Mouse (Mus musculus): ENCODE data around the gene Mogat2. TPM values are rescaled to one million over a fixed set of nuclear protein-coding genes. Genes with fewer than 3 reads are reported as not detected.

The Mogat2 gene
- total RNA-seq, 2 experiments from 2014 or later, result not detected

DNA sequence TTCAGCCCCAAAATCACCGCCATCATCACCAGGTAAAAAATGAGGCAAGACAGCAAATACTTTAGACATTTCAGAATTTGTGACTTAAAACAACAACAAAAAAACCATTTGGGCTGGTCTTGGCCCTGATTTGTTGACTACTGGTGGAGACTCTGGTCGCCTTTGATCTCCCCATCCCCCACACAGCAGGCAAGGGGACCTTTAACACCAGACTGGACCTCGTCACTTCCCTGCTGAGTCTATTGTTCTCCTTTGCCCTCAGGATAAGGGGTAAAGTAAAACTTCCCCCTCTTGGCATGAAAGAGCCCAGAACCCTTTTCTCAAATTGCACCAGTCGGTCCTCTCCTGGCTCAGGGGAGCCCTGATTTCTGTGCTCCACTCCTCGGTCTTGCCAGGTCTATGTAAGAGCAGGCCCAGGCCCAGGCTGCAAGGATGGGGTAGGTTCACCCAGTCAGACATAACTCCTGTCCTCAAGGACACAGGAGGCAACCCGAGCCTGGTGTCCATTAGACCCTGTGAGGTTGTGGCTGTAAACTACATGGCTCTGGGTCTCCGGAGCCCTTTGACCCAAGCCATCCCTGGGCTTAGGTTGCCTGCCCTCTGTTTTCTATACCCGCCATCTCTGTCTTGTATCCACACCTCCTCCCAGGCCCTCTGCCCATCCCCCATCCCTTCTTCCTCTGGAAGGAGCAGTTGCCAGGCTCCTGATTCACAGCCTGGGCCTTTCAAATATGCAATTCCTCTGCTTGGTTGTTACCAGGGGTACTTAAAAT, 1.3 kb downstream of the Mogat2 start:
- intact Hi-C loops (cut with DNase I), result no loop called here
- no peak for DNase-seq (ENCODE audit: low spot score in 2 of 2)

DNA sequence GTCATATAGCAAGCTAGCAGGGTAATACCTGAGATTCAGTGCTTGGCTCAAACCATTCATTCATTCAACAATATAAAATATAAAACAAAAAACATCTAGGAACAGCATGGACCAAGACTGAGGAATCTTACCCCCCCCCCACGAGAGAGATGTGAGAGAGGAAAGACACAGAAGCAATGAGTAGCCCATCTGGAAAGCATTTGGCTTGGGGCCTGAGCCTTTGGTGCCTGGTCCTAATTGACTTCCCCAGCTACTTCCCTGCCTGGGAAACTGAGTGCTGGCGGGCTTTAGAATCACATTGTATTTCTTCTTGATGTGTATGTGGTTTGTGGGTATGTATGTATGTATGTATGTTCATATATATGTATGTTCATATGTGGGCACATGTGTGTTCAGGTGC, 2.8 kb downstream of the Mogat2 start:
- DNase-seq (ENCODE audit: low spot score in 2 of 2), result no peak
- intact Hi-C loops (cut with DNase I), result no loop called here

DNA sequence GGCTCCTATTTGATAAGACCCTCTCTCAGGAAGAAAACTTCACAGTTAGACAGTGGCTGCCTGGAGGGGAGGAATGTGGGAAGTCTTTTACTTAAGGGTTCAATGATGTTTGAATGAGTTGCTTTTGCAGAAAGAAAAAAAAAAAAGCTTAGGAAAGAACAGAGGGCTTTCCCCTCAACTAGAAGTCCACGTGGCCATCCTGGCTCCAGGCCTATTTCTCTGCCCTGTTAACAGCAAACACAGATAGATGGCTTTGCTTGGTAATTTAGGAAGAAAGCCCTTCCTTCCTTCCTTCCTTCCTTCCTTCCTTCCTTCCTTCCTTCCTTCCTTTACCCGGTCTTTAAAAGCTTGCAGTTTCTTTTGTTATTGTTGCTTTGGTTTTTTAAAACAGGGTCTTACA, 3.5 kb downstream of the Mogat2 start:
- no peak for DNase-seq (ENCODE audit: low spot score in 2 of 2)
- intact Hi-C loops (cut with DNase I), result no loop called here

DNA sequence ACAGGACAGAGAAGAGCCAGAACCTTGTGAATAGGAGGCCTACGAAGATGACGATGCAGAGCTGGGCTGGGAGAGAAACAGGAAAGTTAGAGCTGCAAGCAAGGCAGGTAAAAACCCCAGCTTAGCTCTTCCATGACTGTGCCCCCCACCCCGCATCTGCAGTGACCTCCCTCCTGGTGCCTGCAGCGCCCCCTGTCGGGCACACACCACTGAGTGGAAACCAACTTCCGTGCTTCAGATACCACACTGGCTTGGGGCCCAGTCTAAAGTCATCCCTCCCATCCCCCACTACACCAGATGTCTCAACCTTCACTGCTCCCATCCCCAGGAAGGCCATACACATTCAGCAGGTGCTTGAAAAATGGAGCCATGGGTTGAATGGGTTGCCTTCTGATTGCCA, 5.8 kb downstream of the Mogat2 start:
- DNase-seq (ENCODE audit: low spot score in 2 of 2), result no peak
- intact Hi-C loops (cut with DNase I), result no loop called here

DNA sequence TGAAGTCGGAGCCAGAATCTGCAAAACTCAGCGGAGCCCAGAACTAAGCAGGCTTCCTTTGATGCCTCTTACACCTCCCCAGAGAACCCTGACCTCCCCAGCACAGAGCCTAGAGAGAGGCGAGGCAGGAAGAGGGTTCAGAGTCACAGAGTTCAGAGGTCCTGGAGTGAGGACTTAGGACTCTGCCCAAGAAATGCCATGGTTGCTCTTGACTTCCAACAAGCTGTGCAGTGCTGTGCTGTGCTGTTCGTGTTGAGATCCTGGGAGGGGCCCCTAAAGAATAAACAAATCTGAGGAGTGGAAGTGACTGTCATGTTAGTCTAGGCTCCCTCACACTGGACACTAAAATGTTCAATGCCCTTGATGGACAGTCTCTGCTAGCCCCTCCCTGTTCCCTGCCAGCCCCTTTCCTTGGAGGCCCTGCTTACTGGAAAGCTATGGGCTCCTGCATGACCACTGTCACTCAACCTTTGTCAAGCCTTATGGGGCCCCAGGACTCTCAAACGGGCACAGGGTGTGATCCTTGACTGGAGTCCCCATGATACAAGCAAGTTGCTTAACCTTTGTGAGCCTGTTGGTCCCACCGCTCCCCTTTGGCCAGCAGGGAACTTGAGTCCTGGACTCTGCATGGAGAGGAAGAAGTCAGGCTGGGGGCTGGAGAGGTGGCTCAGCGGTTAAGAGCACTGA, 8.2 kb downstream of the Mogat2 start:
- intact Hi-C loops (cut with DNase I), result no loop called here
- DNase-seq (ENCODE audit: low spot score in 2 of 2), result no peak

DNA sequence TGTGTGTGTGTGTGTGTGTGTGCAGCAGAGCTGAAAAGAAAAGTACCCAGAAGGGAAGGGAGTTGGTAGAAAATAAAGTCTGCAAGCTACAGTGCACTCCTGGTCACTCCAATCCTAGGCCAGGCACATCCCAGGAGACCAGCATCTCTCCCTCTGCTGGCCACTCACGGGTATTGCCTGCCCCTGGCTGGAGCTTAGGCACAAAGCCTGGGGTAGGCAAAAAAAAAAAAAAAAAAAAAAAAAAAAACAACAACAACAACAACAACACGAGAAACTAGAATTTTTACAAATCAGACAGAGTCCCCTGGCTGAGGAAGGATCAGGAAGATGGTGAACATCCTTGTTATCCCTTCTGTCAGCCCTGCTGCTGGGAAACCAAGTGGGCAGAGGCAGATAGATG, 9.0 kb downstream of the Mogat2 start:
- no peak for DNase-seq (ENCODE audit: low spot score in 2 of 2)
- intact Hi-C loops (cut with DNase I), result no loop called here

DNA sequence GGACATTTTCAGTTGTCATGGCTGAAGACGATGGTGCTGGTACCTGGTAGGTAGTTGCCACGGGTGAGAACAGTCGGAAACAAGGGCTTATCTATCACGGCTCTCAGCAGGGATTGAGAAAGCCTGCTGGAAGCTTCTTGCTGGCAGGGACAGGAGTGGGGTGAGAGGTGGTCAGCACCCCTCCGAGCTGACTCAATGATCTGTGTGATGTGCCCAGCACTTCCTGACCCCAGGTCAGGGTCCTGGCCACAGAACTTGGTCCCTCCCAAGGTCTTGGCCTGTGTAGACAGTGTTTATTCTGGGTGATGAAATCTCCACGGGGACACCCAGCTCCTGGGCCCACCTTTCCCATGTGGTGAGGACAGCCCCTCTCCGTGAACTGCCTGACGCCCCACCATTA, 9.6 kb downstream of the Mogat2 start:
- intact Hi-C loops (cut with DNase I), result no loop called here
- no peak for DNase-seq (ENCODE audit: low spot score in 2 of 2)

DNA sequence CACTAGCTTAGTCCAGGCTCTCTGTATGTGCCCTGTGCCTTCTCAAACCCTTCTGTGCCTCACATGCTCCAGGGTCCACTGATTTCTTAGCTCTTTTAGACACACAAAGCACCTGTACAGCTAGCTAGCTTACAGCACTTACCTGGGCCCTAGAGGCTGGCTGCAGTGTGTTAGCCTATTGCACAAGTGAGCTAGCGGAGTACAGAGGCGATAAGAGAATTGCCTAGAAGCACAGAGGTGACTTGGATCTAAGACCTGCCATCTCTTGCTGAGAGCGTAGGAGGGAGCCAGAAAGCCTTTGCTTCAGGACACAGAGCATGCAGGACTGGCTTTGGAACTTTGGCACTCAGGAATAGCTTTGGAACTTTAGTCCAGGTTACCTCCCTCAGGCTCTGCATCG, 11.2 kb downstream of the Mogat2 start:
- intact Hi-C loops (cut with DNase I), result no loop called here
- DNase-seq (ENCODE audit: low spot score in 2 of 2), result no peak

DNA sequence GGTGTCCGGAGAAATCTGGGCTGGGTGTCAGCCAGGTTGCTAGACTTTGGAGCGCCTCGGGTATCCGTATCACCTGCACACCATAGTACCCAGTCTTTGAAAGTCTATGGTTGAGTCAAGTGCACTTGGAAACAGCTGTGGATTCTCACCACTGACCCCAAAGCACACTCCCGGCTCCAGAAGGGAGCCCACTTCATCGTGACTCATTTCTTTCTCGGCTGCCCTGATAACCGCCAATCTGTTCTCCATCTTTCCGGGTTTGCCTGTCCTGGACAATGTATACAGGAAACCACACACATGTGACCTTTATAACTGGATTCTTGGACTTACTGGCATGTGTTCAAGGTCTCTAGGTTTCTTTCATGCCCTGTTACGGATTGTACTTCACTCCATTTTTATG, 11.8 kb downstream of the Mogat2 start:
- DNase-seq (ENCODE audit: low spot score in 2 of 2), result no peak
- intact Hi-C loops (cut with DNase I), result no loop called here

DNA sequence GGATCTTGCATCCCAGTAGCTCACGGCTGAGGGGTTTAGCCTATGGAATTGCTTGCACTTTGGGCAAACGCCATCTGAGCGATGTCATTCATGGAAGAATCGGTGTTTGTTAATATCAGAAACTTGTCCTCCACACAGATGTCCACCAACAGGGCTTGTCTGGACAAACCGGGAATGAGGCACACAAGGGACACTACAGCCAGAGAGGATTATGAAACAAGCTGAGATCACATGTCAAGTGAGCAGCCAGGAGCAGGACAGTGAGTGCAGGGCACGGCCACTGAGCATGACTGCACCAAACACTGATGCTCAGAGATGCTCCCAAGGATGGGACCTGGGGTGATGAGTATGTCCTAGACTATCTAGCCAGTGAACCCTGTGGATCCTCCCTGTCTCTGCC, 13.0 kb downstream of the Mogat2 start:
- DNase-seq (ENCODE audit: low spot score in 2 of 2), result no peak
- intact Hi-C loops (cut with DNase I), result no loop called here

DNA sequence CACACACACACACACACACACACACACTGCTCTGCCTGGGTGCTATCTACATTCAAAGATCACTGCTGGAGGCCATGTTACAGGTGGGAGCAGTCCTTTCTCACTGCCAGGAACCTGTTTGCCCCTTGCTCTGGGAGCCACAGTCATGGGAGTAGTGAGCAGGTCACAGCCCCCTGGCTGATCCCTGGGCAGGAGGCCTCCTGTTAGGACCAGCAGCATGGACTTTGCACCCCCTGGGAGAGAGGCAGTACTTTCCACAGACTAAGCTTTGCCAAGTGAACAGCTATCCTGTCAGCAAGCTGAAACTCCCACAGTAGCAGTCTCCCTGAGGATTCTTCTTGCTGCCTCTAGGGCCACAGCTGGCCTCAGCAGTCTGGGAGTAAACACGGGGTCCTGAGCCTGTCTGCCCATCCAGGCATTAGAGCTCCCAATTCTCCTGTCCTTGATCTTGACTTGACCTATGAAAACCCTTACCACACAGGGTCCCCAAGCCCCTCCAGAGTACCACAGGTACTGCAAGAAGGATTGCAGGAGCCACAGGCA, 13.7 kb downstream of the Mogat2 start:
- intact Hi-C loops (cut with DNase I), result no loop called here
- DNase-seq (ENCODE audit: low spot score in 2 of 2), result no peak

DNA sequence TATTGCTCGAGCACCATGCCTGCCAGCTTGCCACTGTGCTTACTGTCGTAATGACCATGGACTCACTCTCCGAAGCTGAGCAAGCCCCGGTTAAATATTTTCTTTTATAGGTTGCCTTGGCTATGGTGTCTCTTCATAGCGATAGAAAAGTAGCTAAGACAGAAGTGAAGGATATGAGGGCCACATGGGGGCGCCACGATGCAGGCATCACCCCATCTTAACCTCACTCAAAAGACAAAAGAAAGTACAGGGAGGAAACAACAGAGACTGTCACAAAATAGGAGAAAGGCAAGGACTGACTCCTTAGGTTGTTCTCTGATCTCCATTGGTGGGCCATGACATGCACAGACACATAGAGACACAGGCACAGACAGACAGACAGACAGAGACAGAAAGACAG, 14.2 kb downstream of the Mogat2 start:
- intact Hi-C loops (cut with DNase I), result no loop called here
- no peak for DNase-seq (ENCODE audit: low spot score in 2 of 2)

DNA sequence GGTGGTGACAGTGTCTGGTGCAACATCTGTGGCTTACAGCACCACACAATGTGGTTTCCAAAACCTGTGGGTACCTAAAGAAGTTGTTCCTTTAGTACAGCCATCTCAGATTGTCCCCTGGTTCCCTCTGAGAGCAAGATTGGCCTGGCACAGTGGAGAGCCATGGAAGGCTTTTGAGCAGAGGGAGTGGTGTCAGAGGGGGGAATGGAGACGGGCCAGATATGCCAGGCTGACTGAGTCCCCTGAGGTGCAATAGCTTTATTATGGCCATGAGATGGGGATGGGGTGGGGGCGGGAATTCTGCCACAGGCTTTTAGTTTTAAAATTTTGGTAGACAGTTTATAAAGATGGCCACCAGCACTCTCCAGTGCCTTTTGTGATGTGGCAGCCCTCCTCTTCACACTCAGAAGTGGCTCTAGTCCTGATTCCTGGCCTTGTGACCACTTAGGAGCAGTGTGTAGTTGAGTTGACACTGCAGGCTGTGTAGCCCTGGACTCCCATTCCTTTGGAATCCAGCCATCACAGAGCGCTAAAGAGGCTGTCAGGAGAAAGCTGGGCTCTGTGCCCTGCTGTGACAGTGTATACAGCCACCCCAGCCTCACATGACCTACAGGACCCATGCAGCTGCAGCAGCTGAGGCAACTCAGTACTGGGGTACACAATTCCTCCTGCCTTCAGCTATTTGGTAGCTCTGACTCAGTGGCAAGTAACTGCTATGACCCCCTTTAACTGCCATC, 20.9 kb downstream of the Mogat2 start:
- intact Hi-C loops (cut with DNase I), result no loop called here
- DNase-seq (ENCODE audit: low spot score in 2 of 2), result no peak

DNA sequence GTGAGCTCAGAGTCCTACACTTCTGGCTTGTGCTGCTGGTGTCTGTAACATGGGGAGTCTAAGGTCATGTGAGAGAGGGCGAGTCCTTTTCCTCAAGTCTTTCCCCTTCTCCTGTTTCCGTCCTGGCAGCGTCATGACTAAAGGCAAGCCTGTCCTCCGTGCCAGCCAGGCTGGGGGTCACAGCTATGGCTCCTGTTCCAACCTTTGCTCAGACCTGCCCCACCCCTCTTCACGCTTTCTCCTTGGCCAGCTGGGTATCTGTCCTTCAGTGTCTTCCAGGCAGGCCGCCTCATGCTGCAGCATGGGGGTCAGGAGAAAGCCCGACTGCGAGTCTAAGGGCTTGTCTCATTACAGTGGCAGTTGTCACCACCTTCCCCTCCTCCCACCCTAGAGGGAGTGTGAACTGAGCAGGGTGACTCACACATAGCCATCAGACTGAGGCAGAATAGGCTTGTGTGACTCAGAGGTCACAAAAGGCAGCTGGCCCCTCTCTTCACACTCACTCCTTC, 23.0 kb downstream of the Mogat2 start:
- intact Hi-C loops (cut with DNase I), result no loop called here
- no peak for DNase-seq (ENCODE audit: low spot score in 2 of 2)

DNA sequence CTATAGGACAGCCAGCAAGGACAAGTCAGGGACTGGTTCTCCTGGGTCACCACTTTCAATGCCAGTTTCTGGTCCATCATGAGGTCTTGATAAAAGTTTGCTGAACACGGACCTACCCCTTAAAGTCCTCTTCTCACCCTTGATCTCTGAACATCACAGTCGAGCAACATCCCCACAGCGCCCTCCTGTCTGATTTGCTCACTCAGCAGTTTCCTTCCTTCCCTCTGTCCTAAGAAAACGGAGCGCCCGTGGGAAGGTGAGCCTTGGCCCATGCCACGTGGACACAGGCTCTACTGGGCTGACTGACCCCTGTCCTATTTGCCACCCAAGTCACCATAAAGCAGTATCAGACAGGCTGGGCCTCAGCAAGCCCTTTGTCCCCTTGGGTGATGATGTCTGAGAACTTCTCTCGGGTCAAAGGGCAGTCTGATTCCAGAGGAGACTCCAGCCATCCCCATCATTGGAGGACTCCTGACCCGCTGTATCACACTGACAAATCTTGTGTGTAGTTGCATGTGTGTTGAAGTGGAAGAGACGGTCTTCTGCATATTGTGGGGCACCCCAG, 23.7 kb downstream of the Mogat2 start:
- DNase-seq (ENCODE audit: low spot score in 2 of 2), result no peak
- intact Hi-C loops (cut with DNase I), result no loop called here

DNA sequence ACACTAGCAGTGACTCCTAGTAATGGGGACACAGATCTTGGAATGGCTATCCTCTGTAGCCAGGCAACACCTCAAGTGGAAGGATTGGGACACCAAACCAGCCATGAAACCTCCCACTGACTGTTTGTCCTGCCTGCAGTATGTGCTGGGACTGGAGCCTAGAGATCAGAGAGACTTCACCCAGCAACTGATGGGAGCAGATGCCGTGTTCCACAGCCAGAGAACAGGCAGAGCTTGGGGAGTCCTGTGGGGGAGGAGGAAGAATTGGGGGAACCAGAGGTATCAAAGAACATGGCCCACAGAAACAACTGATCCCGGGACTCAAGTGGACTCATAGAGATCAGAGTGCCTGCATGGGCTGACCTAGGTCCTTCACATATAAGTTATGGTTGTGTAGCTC, 24.7 kb downstream of the Mogat2 start:
- intact Hi-C loops (cut with DNase I), result no loop called here
- no peak for DNase-seq (ENCODE audit: low spot score in 2 of 2)

DNA sequence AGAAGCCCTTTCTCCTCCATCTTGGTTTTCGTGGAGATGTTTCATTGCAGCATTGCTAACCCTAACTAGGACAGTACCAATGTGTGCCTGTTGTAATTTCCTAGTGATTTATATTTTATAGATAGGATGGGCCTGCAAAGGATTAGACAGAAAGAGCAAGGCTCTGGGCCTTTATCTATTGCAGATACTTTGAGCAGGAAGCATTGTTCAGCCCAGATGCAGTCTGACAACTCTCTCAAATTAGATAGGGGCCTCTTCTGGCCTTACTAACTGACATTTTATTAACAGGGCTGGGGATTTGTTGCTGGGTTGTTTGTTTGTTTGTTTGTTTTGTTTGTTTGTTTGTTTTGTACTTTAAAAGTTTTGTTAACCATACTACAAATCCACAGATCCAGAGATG, 25.4 kb downstream of the Mogat2 start:
- intact Hi-C loops (cut with DNase I), result no loop called here

DNA sequence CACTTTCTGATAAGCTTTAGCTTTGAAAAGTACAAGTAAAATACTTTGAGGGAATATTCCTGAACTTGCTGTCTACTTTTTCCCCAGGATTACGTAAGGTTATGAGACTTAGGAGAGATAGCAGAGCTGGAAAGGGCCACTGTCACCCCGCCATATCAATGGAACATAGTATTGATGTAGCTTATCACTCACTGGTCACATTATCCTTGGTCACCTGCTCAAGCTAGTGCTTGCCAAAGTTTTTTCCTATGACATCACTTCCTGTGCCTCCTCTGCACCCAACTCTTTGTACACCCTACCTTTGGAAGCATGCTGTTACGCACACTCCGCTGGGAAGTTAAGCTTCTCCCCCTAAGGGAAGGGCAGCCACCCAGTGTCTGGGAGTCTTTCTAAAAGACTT, 29.7 kb downstream of the Mogat2 start:
- intact Hi-C loops (cut with DNase I), result no loop called here
- no peak for DNase-seq (ENCODE audit: low spot score in 2 of 2)

More for the DNA sequence above, 25.4 kb downstream of the Mogat2 start:
- no peak for DNase-seq (ENCODE audit: low spot score in 2 of 2)

DNA sequence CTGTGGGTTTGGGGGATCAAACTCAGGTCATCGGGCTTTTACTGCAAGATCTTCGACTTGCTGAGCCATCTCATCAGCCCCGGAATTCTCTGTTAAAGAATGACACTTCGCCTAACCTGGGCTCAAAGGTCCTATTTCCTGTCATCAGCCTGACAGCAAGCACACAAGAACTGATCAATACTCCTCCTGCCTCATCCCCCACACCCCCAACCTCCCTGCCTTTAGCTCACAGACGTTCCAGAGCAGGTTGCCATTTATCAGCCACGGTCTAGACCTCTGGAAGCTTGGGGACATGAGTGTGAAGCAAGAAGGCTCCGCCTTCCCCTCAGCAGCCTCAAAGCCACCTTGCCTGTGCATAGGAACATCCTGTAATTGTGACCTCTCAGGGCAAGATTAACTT, 32.1 kb downstream of the Mogat2 start:
- no peak for DNase-seq (ENCODE audit: low spot score in 2 of 2)
- intact Hi-C loops (cut with DNase I), result no loop called here

DNA sequence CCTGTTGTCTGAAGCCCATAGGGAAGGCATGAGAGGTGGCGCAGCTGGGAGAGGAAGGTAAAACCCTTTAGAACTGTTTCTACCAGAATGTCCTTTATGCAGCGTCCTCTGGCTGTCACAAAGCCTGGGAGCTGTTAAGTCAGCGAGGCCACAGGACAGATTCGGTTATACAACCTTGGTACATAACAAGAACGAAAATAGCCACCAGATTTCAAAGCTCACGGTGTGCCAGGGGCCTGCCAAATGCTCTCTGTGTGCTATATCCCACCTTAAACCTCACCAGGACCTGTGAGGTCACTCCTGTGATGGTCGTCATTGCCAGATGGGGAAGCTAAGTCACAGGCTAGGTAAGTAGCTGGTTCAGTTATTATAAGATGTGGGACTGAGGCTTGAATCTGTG, 36.3 kb downstream of the Mogat2 start:
- intact Hi-C loops (cut with DNase I), result no loop called here
- no peak for DNase-seq (ENCODE audit: low spot score in 2 of 2)

Data from left cerebral cortex, postnatal 36 days (tissue).